Mouse (Mus musculus): ENCODE measurements around the gene Olfr299. TPM values are rescaled to one million over a fixed set of nuclear protein-coding genes. Genes with fewer than 3 reads are reported as not detected.

The Olfr299 gene
- polyA plus RNA-seq (2014; fragmentation: Illumina TruSeq; extraction: RNeasy Lipid Tissue Mini Kit (QIAGEN cat#74804); ENCODE audit: low read depth, low replicate concordance): not detected

DNA sequence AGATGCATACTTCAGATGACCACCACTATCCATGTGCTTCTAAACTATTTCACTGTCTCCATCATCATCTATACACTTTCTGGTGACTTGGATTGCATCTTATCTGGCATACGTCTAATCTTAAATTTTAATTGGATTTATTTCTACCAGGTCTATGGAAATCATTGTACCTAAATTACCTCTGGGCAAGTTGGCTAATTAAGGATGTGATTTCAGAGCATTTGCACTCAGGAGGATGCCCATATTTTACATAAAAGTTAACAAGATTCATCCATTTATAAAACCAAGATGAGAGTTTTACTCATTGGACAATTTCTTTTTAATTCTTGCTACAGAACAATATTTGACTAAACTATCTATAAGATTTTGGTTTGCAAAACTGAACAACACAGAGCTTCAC is at the start of gene Olfr299:
TSS of gene Olfr299 (plus strand) at position 301 of the 400 bp plus-strand sequence.

DNA sequence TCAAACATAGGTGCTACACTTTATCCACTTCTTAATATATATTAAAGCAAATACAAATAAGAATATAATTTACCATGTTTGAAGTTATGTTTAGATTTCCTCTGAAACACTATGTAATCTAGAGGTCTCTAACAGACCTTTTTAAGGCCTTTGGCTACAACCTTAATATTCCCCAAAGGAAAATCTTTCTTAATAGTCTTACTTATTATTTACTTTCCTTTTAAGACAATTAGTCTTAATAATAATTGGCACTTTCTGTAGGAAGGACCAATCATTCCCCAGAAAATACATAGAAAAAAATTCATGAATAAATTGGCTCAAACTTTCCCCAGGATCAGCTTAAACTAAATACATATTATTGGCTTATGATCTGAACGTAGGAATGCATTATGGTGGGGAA is 32.7 kb downstream of the Olfr299 start, which contains the start of gene Olfr298:
TSS of gene Olfr298 (minus strand) at position 101 of the 400 bp plus-strand sequence.

Other genes starting within 250 kb of the Olfr299 start
- not detected for gene Vmn2r76, start 213.6 kb upstream of the Olfr299 start, polyA plus RNA-seq (2014; fragmentation: Illumina TruSeq; extraction: RNeasy Lipid Tissue Mini Kit (QIAGEN cat#74804); ENCODE audit: low read depth, low replicate concordance)
- gene Olfr310, start 182.7 kb upstream of the Olfr299 start, polyA plus RNA-seq (2014; fragmentation: Illumina TruSeq; extraction: RNeasy Lipid Tissue Mini Kit (QIAGEN cat#74804); ENCODE audit: low read depth, low replicate concordance): not detected
- not detected for gene Olfr309, start 146.2 kb upstream of the Olfr299 start, polyA plus RNA-seq (2014; fragmentation: Illumina TruSeq; extraction: RNeasy Lipid Tissue Mini Kit (QIAGEN cat#74804); ENCODE audit: low read depth, low replicate concordance)
- gene Olfr308, start 134.3 kb upstream of the Olfr299 start, polyA plus RNA-seq (2014; fragmentation: Illumina TruSeq; extraction: RNeasy Lipid Tissue Mini Kit (QIAGEN cat#74804); ENCODE audit: low read depth, low replicate concordance): not detected
- gene Olfr307, start 122.3 kb upstream of the Olfr299 start, polyA plus RNA-seq (2014; fragmentation: Illumina TruSeq; extraction: RNeasy Lipid Tissue Mini Kit (QIAGEN cat#74804); ENCODE audit: low read depth, low replicate concordance): not detected
- not detected for gene Olfr305, start 93.0 kb upstream of the Olfr299 start, polyA plus RNA-seq (2014; fragmentation: Illumina TruSeq; extraction: RNeasy Lipid Tissue Mini Kit (QIAGEN cat#74804); ENCODE audit: low read depth, low replicate concordance)
- gene Olfr304, start 73.3 kb upstream of the Olfr299 start, polyA plus RNA-seq (2014; fragmentation: Illumina TruSeq; extraction: RNeasy Lipid Tissue Mini Kit (QIAGEN cat#74804); ENCODE audit: low read depth, low replicate concordance): not detected
- not detected for gene Olfr303, start 62.1 kb upstream of the Olfr299 start, polyA plus RNA-seq (2014; fragmentation: Illumina TruSeq; extraction: RNeasy Lipid Tissue Mini Kit (QIAGEN cat#74804); ENCODE audit: low read depth, low replicate concordance)
- not detected for gene Olfr301, start 56.1 kb upstream of the Olfr299 start, polyA plus RNA-seq (2014; fragmentation: Illumina TruSeq; extraction: RNeasy Lipid Tissue Mini Kit (QIAGEN cat#74804); ENCODE audit: low read depth, low replicate concordance)
- gene Olfr298, start 32.6 kb downstream of the Olfr299 start, polyA plus RNA-seq (2014; fragmentation: Illumina TruSeq; extraction: RNeasy Lipid Tissue Mini Kit (QIAGEN cat#74804); ENCODE audit: low read depth, low replicate concordance): not detected
- not detected for gene Olfr297, start 60.0 kb downstream of the Olfr299 start, polyA plus RNA-seq (2014; fragmentation: Illumina TruSeq; extraction: RNeasy Lipid Tissue Mini Kit (QIAGEN cat#74804); ENCODE audit: low read depth, low replicate concordance)
- not detected for gene Olfr295, start 123.9 kb downstream of the Olfr299 start, polyA plus RNA-seq (2014; fragmentation: Illumina TruSeq; extraction: RNeasy Lipid Tissue Mini Kit (QIAGEN cat#74804); ENCODE audit: low read depth, low replicate concordance)
- gene Olfr294, start 156.7 kb downstream of the Olfr299 start, polyA plus RNA-seq (2014; fragmentation: Illumina TruSeq; extraction: RNeasy Lipid Tissue Mini Kit (QIAGEN cat#74804); ENCODE audit: low read depth, low replicate concordance): not detected
- not detected for gene Olfr293, start 189.1 kb downstream of the Olfr299 start, polyA plus RNA-seq (2014; fragmentation: Illumina TruSeq; extraction: RNeasy Lipid Tissue Mini Kit (QIAGEN cat#74804); ENCODE audit: low read depth, low replicate concordance)
- not detected for gene Olfr292, start 228.4 kb downstream of the Olfr299 start, polyA plus RNA-seq (2014; fragmentation: Illumina TruSeq; extraction: RNeasy Lipid Tissue Mini Kit (QIAGEN cat#74804); ENCODE audit: low read depth, low replicate concordance)